Mouse (Mus musculus) ovary, postnatal 10 days (tissue): Measurements from ENCODE around the gene Zfp386.
"Not testable (repeated sequence)": the region's sequence is repeated elsewhere in the genome, so short reads cannot be mapped to it uniquely, and the experiment has no call there.

Experiments used
- DNase-seq: peaks from one replicate; pipeline ENCODE4 v3.0.0; 2022; ENCODE audit warnings: low spot score

Gene Zfp386

GRCm38 (mm10) chr12:116047440-116048377 is at the start of gene Zfp386:
Gene Zfp386 (plus strand): TSS chr12:116047724.
- DNase-seq: peak; percentile 95

- not testable (repeated sequence) for DNase-seq
Observed at GRCm38 (mm10) chr12:115999784-116000183, 47.7 kb upstream of the Zfp386 start.

GRCm38 (mm10) chr12:116002946-116003345 is 44.6 kb upstream of the Zfp386 start:
- DNase-seq: not testable (repeated sequence)

DNA sequence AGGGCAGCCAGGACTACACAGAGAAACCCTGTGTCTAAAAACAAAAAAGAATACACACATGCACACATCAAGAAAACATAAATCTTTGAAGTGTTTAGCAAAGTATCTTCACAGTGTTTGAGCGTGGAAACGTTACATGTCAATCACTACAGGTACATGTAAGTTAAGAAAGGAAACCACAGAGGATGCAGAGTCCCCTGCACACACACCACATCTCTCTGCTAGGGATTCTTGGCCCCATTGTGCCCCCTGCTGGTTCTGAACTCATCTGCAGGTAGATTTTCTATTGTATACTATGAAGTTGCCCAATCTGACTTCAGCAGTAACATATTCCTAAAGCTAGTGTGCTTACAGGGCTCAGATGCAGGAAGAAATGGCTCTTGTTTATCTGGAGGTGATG is 36.7 kb upstream of the Zfp386 start:
- DNase-seq: no peak

DNA sequence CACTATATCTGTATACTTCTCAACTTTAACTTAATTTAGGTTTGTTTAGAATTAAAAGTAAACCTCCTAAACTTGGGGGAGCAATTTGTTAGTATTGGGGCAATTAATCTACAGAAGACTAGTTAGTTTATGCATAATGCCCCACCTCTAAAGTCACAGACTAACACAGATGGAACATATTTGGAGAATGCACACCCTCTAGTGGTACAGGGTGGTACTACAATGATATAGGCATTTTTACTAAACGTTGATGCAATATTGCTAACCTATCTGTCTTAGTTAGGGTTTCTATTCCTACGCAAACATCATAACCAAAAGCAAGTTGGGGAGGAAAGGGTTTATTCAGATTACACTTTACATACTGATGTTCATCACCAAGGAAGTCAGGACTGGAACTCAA is 19.4 kb upstream of the Zfp386 start:
- DNase-seq: no peak

GRCm38 (mm10) chr12:116035346-116035745 is 12.2 kb upstream of the Zfp386 start:
- DNase-seq: no peak

GRCm38 (mm10) chr12:116044785-116045184 is 2.7 kb upstream of the Zfp386 start:
- DNase-seq: no peak

DNA sequence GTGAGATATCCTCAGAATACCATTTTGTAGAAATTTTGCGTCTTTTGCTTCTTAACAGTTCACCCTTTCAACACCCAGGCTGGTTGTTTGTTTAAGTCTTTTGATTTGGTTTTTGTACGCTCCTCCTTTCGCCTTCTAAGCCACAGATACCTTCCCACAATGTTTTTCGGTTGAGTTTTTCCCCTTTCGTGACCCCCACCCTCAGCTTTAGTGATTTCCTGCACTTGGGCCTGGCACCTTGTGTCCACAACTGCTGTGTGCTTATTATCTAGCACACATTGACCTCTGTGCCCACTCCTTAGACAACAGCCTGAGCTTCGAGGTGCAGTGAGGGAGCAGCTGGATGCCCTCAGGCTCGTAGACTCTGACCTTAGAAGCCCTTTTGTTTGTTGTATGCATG is 1.2 kb downstream of the Zfp386 start:
- DNase-seq: no peak

DNA sequence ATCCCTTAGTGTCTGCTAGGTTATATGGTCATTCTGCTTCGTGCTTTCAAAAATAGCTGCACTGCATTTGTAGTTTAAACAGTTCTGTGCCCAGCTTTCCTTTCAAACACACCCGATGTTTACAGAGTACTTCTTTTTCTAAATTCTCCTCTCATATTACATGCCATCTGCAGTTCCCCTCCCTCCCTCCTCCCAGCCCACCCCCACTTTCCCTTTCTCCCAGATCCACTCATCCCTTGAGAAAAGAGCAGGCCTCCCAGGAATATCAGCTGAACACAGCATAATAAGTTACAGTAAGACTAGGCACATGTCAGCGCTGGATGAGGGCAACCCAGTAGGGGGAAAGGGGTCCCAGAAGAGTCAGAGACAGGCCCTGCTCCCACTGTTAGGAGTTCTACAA is 1.7 kb downstream of the Zfp386 start:
- no peak for DNase-seq

GRCm38 (mm10) chr12:116049701-116050100 is 2.2 kb downstream of the Zfp386 start:
- no peak for DNase-seq

DNA sequence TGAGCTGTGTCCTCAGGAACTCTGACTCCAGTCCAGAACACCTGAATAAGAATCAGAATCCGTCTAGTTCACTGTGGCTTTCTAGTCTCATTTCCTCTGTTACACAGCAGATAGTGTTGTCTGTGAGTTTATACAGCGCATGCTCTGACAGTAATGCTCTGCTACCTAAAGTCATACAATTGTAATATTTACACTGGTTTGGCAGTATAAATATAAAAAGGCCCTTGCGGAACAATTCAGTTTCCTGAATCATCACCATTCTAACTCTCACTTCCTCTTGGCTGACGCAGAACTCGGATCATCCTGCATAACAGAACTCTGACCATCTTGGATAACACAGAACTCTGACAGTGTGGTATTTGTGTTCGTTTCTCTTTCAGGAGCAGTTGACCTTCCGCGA is 6.8 kb downstream of the Zfp386 start:
- no peak for DNase-seq

DNA sequence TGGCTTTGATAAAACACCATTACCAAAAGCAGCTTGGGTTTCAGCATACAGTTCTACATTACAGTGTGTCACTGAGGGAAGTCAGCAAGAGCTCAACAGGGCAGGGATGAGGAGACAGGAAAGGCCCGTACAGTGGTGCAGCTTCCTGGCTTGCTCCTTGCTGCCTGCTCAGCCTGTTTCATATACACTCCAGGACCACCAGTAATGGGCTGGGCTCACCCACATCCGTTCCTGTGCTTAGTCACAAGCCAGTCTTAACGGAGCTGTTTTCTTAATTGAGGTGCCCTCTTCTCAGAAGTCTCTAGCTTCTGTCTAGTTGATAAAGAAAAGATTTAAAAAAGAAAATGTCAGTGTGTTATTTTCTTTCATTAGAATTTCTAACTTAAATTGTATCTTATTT is 8.6 kb downstream of the Zfp386 start:
- no peak for DNase-seq

- no peak for DNase-seq
Observed at GRCm38 (mm10) chr12:116061561-116062193, 14.2 kb downstream of the Zfp386 start.

DNA sequence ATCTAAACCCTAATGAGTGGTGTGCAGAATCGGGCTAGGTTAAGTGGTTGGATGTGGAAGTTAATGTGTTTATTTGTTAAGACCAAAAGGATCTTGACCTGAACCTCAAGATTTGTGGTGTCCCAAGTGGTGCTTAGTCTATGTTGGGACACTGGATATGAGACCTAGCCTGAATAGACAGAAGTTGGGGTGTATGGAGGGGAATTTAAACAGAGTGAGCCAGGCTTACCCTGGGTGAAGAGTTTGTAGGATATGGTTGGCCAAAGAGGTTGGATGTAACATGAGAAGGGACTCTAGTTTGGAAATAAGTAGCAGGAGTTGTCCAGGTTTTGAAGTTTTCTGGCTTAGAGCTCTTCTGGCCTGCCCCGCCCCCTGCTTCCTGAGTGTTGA is 14.7 kb downstream of the Zfp386 start:
- DNase-seq: no peak

GRCm38 (mm10) chr12:116063020-116063419 is 15.5 kb downstream of the Zfp386 start:
- DNase-seq: no peak

- DNase-seq: no peak
Observed at GRCm38 (mm10) chr12:116071023-116071422, 23.5 kb downstream of the Zfp386 start.

DNA sequence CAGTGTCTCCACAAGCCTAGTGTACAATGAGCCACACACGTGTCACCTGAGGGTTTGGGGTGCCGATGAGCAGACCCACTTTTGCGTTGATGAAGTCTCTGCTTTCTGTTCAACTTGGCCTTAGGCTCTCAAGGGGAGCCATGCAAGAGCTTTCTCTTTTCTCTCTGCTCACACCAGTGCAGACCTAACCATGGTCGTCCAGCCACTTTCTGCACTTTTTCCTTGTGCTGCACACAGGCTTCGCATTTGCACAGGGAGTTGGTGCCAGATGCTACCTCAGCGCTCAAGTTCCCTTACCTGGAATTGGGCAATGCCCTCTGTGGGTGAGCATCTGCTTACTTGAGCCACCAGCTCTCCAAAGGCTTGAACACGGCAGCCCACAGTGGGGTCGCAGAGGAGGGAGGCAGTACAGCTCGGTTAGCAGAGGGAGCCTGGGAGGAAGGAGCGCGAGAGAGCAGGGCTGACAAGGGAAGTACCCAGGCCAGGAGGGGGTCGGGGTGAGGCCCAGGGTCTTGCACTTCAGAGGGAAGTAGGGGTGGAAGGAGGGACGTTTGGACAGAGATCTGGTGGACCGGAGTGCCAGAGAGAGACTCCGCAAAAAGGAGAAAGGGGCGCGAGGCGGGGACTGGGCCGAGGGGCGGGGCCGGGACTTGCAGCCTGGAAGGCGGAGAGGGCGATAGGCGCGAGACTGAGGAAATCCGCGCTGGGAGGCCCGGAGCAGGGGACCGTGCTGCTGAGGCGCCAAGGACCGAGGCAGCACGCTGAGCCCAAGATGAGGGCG is 29.7 kb downstream of the Zfp386 start, which contains the start of gene Vipr2:
Vipr2 (plus strand) TSS at position 653 of the 781 bp plus-strand sequence.
- DNase-seq: peak; percentile 33

DNA sequence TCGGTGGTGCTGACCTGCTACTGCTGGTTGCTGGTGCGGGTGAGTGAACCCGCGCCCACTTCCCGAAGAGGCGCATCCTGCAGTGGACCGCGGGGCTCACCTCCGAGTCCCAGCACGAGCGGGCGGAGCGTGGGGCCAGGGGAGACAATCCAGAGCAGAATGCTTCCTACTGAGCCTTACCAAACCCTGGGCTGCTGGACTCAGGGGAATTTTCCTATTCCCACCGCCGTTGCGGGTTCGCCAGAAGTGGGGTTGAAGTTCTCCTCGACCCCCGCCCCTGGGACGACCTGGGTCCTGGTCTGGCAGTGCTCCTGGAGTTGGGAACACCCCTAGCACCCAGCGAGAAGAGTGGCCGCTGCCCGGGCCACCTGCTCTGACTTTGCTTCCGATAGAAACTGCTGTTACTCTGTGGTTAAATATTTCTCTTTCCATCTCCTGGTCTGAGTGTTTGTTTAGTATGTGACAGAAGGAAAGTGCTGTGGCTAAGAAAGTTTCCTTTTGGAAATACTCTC is 30.4 kb downstream of the Zfp386 start:
- no peak for DNase-seq

DNA sequence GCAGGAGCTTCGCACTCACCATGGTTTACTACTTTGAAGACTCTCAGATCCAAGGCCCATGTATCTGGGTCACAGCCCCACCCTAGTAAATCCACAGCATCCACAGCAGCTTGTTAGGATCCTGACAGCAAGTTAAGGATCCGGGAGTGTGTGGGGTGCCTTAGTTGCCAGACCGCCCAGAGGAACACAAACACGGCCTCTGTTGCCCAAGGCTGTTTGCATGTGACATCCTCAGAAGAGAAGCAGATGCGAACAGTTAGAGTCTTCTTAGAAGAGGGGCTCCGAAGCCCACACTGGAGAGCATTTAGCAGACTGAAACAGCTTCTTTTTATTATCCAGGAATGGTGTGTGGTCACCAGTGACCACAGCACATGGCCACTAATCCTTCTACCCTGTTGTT is 35.6 kb downstream of the Zfp386 start:
- no peak for DNase-seq

DNA sequence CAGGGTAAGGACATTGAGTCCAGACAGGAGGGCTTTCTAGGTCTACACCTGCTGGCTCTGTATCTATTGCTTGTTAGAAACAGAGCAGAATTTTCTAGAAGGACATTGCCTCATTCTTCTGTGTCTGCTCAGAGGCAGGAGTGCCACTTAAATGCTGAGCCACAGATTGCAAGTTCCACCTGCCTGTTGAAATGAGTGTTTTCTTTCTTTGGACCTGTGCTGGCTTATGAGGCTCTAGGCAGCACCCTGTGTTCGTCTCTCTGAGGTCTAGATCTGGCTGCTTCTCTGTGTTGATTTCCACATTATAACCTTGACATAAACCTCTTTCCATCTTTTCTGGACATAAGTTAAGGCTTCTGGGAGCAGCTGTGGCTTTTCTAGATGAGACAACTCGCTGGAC is 36.8 kb downstream of the Zfp386 start:
- DNase-seq: no peak

GRCm38 (mm10) chr12:116086951-116087600 is 39.6 kb downstream of the Zfp386 start:
- no peak for DNase-seq

DNA sequence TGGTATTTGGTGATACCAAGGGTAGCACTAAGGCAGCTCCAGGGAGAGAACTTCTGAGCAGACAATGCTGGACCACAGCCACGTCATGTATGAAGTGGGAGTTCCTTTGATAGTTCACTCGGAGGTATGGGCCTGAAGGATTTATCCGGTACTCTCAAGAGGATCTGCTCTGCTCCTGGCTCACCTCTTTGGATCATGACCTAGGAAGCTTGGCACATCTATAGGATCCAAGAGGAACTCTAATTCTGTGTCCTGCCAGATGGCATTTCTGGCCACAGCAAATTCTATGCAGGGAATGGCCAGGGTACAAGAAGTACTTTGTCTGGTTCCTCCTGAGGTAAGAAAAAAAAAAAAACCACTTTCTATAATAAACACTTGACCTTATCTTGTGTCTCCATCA is 42.3 kb downstream of the Zfp386 start:
- no peak for DNase-seq
